Mouse (Mus musculus): ENCODE results near the gene Nupl2.

Gene Nupl2

DNA sequence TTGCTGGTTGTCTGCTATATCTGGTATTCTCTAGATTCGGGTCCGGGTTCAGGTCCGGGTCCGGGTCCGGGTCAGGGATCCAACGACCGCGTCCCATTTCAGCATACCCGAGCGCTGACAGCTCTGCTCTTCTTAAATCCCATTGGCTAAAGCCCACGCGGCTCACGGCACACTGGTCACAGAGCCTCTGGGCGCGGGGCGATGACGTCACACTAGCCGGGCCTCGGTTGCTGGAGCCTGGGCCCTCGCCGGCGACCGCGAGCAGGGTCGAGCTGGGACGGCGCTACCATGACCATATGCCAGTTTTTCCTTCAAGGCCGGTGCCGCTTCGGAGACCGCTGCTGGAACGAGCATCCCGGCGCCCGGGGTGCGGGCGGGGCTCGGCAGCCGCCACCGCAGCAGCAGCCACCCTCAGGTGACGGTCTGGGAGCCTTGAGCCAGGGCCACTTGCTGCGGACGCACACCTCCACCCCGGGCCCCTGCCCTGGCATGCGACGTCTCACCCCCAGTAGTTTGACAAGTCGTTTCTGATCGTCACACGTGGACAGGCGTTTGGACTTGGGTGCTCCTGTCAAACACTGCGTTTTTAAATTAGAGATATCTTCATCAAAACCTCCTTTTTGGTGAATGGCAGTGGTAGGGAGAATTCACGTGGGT lies at the start of gene Nupl2:
Nupl2 (plus strand) TSS at position 175 of the 657 bp plus-strand sequence.
- peak; percentile 97 to 98 for DNase-seq

DNA sequence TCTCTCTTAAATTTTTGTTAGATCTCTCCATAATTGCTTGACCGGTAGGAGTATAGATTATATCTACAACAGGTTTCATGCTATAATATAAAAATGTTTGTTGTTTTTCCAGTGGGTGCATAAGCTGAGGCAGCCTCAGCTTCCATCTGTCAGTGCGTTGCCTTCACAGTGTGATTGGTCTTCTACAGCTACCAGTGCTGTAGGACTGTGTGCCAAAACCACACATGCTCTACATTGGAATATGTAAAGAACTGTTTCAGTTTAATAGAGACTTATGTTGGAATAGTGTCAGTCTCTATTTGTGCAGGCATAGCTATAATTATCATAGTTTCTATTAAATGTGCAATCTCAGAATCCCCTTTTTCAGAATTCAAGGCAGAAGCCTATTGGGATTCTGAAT lies 42.5 kb upstream of the Nupl2 start:
- DNase-seq = no peak

- DNase-seq = no peak
Measured at GRCm38 (mm10) chr5:24124175-24124574, 40.6 kb upstream of the Nupl2 start.

- DNase-seq = no peak
Measured at GRCm38 (mm10) chr5:24124579-24125276, 40.0 kb upstream of the Nupl2 start.

DNA sequence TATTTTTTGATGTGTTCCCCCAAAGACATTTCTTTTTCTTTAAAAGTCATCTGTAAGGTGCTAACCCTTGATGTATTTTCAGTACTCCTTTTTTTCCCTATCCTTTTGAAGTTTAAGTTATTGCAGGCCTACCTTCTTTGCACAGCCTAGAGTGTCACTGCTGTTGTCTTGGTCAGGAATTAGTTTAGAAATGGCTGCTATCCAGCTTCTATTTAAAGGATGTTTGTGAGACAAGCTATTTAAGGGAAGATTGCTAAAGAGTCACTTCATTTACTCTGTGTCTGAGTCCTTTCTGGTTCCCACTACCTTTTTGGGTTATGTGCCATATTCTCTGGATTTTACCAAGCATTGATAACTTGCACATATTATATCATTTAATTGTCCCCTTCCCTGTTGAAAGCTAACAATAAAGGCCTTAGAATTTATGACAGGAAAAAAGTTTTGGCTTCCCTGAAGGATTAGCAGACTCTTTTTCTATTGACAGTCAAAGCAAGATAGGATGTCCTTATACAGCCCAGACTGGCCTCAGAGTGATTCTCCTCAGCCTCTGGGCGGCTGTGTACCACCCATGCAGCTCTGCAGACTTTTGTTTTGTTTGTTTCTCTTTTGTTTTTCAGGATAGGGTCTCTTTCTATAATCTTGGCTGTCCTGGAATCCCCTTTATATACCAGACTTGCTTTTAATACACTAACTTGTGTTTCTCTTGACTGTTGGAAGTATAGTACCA lies 38.7 kb upstream of the Nupl2 start:
- DNase-seq = no peak

DNA sequence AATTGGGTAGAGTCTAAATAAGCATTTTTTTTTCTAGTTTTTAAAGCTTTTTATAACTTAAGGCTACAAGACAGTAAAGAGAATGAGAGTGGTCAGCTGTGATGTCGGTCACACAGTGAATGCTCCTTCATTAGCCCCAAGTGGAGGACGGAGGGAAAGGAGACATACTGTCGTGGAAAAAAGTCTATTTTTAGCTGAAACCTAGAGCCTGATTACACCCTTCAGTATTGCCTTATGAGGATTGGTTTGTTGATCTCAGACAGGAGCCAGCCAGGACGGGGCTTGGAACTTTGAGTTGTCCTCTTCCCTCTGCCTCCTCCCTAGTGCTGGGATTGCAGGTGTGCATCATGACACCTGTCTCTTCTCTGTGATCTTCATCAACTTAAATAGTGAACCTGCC lies 37.8 kb upstream of the Nupl2 start:
- DNase-seq = no peak

GRCm38 (mm10) chr5:24146964-24147363 lies 17.8 kb upstream of the Nupl2 start:
- DNase-seq = no peak

DNA sequence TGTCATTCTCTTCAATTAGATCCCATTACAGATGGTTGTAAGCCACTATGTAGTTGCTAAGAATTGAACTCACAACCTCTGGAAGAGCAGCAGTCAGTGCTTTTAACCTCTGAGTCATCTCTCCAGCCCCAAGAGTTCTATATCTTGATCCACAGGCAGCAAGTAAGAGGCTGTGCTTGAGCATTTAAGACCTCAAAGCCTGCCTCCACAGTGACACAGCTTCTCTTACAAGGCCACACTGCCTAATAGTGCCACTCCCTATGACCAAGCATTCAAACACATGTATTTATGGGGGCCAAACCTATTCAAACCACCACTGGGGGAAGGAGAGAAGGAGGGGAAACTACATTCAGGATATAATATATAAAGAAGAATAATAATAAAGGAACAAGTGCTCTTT lies 12.6 kb upstream of the Nupl2 start:
- no peak for DNase-seq

DNA sequence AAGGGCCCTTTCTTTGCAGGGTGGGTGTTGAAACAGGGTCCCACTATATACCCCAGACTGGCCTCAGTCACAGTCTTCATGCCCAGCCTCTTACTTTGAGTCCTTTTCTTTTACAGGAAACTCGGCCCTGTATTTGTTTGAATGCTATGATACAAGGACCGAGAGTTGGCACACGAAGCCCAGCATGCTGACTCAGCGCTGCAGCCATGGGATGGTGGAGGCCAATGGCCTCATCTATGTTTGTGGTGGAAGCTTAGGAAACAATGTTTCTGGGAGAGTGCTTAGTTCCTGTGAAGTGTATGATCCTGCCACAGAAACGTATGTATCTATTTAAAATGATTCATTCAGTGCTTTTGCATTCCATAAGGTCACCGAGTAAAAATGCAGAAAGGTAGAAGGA lies 8.0 kb upstream of the Nupl2 start:
- DNase-seq = no peak

GRCm38 (mm10) chr5:24167263-24167662 lies 2.5 kb downstream of the Nupl2 start:
- no peak for DNase-seq

DNA sequence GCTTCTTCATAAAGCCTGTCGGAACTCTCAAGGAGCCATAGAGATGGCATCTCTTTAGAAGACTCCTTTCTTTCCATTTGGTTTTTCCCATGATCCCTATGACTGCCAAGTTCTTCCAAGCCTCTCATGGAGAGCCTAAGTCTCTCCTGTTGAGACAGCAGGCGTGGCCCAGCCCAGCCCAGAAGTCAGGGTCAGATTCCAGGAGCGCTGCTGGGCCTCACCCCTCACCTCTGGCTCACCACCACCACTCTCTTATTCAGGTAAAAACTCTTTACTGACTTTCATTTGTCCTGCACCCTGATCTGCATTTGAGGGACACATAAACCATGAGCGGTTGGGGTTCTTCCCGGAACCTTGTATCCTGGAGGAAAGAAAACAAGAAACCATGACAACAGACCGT lies 5.1 kb downstream of the Nupl2 start:
- DNase-seq = no peak

GRCm38 (mm10) chr5:24172092-24172491 lies 7.3 kb downstream of the Nupl2 start:
- DNase-seq = no peak

GRCm38 (mm10) chr5:24181514-24182295 lies 16.9 kb downstream of the Nupl2 start:
- DNase-seq = no peak

DNA sequence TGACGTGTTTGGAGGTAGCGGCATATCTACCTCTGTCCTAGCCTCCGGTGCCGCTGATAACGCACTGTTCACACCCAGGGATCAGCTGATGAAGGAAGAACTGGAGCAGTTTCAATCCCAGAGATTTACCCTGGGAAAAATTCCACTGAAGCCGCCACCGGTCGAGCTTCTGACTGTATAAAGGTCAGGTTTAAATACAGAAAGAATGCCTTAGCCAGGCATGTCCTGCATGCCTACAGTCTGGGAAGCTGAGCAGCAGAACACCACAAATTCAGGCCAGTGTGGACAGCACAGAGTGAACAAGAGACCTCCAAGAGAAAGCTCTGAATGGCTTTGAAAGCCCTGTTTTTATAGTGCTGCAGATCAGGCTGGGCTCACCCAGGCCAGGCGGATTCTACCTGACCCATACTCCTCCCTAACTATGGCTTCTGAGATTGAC lies 17.6 kb downstream of the Nupl2 start:
- DNase-seq = no peak

DNA sequence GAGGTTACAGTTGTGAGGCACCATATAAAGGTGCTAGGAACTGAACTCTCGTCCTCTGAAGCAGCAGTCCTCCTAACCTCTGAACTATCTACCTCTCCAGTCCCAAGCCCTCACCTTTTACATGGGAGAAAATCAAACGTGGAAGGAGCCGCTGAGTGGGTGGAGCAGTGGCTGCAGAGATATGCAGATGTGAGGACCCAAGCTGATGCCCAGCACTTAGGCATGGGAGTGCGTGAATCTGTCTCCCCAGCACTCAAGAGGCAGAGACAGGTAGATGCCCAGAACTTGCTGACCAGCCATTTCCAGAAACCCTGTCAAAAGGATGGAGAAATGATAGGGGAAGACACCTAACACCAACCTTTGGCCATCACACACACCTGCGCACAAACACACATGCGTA lies 18.3 kb downstream of the Nupl2 start:
- no peak for DNase-seq

- no peak for DNase-seq
Measured at GRCm38 (mm10) chr5:24184011-24184410, 19.2 kb downstream of the Nupl2 start.

DNA sequence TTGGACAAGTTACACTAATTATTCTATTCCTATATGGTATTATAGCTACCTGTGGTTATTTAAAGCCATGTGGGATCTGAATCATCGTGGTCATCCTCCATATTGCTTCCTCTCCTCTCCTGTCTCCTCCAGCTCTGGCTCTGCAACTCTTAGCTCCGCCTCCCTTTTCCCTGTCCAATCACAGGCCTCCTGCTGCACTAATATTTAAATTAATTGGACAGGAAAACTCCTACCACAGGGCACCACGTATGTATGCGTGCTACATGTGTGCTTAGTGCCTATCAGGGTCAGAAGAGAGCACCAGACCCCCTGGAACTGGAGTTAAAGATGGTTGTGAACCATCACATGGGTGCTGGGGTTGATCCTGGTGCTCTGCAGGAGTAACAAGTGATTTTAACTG lies 23.7 kb downstream of the Nupl2 start:
- DNase-seq = no peak

DNA sequence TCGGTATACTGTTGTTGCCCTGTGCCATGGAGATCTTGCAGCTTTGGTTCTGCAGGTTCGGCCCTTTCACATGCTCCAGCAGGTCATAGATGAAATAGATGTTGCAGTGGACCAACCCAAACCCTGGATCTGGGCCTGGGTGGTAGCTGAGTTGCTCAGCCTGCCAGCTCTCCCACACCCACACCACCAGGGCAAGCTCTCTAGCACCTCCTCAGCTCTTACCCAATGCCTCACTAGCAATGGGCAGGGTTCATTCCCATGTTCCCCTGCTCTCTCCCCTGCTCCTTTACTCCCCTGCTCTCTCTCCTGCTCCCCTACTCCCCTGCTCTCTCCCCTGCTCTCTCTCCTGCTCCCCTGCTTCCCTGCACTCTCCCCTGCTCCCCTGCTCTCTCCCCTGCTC lies 27.1 kb downstream of the Nupl2 start:
- DNase-seq = no peak

- no peak for DNase-seq
Measured at GRCm38 (mm10) chr5:24201006-24201405, 36.2 kb downstream of the Nupl2 start.

DNA sequence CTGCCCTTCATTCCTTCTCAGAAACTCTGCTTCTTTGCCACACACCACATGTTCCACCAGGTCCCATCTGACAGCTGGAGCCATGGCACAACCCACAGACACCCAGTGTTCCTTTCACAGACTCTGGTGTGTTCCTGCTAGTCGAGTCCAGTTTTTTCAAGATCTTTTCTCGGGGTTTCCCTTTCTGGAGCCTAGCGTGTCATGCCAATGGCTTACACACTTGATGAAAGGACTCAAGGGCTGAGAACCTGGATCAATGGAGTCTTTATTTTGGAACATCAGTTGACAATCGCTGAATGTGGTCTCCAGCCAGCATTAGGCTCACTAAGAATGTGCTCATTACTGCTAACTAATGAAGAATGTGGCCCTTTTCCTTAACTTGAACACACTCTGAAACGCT lies 37.7 kb downstream of the Nupl2 start:
- DNase-seq = no peak

DNA sequence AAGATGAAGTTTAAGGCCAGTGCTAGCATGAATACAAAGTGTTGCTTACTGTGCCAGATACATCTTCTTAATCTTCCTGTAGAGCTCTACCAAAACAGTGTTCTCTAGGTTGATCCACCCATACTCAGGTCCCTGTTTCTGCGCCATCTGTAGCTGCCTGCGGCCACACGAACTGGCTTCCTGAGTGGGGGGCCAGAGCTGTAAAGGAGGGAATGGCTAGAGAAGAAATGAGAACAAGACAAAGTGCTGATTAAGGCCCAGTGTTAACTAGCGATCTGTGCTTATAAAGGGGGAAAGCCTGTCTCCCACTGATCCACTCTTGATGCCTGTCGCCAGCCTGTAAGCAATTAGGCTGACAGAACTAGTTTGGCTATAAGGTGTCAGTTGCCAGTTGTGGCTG lies 38.5 kb downstream of the Nupl2 start:
- DNase-seq = no peak

DNA sequence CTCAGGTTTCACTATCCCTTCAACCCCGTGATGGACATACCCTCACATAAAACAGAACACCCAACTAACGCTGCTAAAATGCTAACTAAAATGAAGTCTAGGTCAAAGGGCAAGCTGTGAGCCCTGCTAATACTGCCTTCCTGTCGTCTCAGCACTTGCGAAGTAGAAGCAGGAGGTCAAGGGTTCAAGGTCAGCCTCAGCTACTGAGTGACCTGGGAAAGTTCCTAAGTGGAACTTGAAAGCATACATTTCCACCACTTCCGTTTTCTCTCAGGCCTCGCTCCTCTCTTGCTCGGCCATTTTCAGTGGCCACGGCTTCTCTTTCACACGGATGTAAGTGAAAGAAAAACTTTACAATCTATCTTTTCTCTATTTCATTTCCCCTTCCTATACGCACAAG lies 43.2 kb downstream of the Nupl2 start:
- DNase-seq = no peak

GRCm38 (mm10) chr5:24208505-24208904 lies 43.7 kb downstream of the Nupl2 start:
- DNase-seq = no peak
